Mouse (Mus musculus) embryonic facial prominence, embryonic 13.5 days (tissue): ENCODE data around the gene Rps11. TPM values are rescaled to one million over a fixed set of nuclear protein-coding genes. Genes with fewer than 3 reads are reported as not detected.

ENCODE experiments used
- ATAC-seq: fragments of 200-750 bp; cut with Nextera tagmentation; 2 replicates; pipeline ENCODE4 v1.8.0; 2017; ENCODE audit warnings: low read depth; ENCODE audit not compliant: insufficient number of reproducible peaks, insufficient read depth, low FRiP score, low TSS enrichment
- H3K27ac ChIP-seq: fragments of 300-500 bp; sonication (generic); 2 replicates; pipeline ENCODE4 v1.5.1; 2015; ENCODE audit warnings: moderate library complexity, mild to moderate bottlenecking, inconsistent platforms
- H3K27me3 ChIP-seq: fragments of 300-500 bp; sonication (generic); 2 replicates; pipeline ENCODE4 v1.6.1; 2015; ENCODE audit warnings: mild to moderate bottlenecking, inconsistent platforms
- H3K36me3 ChIP-seq: fragments of 300-500 bp; sonication (generic); 2 replicates; pipeline ENCODE4 v1.6.1; 2015; ENCODE audit warnings: mild to moderate bottlenecking, inconsistent platforms
- H3K4me1 ChIP-seq: fragments of 300-500 bp; sonication (generic); 2 replicates; pipeline ENCODE4 v1.6.1; 2015; ENCODE audit warnings: inconsistent platforms
- H3K4me2 ChIP-seq: fragments of 300-500 bp; sonication (generic); 2 replicates; pipeline ENCODE4 v1.6.1; 2015; ENCODE audit warnings: moderate library complexity, mild to moderate bottlenecking, inconsistent platforms
- H3K4me3 ChIP-seq: fragments of 300-500 bp; sonication (generic); 2 replicates; pipeline ENCODE4 v1.5.1; 2015; ENCODE audit warnings: mild to moderate bottlenecking, inconsistent platforms
- H3K9ac ChIP-seq: fragments of 300-500 bp; sonication (generic); 2 replicates; pipeline ENCODE4 v1.6.1; 2015; ENCODE audit warnings: mild to moderate bottlenecking, inconsistent platforms
- H3K9me3 ChIP-seq: fragments of 300-500 bp; sonication (generic); 2 replicates; pipeline ENCODE4 v1.6.1; 2016; ENCODE audit warnings: inconsistent platforms
- WGBS: fragments of 180-500 bp; shearing (Covaris S2); methylation state at CpG from one replicate; pipeline ENCODE4 v1.1.7; 2015; ENCODE audit warnings: mixed read lengths; 5-methylcytosine and 5-hydroxymethylcytosine counted together
- microRNA counts: library from miRNA; unstranded; fragments of <30 nt; microRNA quantifications from one replicate; lab custom pipeline; 2016
- microRNA-seq: library from miRNA; unstranded; fragments of <30 nt; microRNA quantifications from one replicate; pipeline ENCODE4, GENCODE M21; 2016
- polyA plus RNA-seq: library from polyadenylated mRNA; unstranded; fragments of >200 nt; fragmentation: Nextera tagmentation; extraction: Ambion mirVana; gene quantifications from 2 replicates; pipeline ENCODE4 v1.2.1, GENCODE M21; 2015

The Rps11 gene
- polyA plus RNA-seq, 1 experiment from 2014 or later: 1,760 TPM

DNA sequence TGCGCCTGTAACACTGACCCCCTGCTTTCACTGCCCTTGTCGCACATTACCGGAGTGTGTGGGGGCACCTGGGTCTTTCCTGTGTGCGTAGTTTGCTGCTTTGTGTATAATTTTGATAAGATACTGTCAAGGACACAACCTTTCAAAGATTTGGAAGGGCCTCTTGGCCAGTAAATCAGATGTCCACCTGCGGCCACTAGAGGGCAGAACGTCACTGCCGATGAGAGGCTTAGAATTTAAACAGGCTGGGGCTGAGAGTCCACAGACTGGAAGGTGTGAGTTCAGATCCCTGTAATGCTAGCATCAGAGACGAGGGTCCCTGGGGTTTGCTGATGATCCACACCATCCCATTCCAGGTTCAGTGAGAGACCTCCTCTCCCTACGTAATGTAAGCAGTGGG lies 45.7 kb downstream of the Rps11 start:
- H3K36me3 ChIP-seq: peaks cover 68% of the 10 kb centered on the region
- no peak for ATAC-seq
- 41% methylated on average over 9 of the region's 9 CpGs for WGBS

DNA sequence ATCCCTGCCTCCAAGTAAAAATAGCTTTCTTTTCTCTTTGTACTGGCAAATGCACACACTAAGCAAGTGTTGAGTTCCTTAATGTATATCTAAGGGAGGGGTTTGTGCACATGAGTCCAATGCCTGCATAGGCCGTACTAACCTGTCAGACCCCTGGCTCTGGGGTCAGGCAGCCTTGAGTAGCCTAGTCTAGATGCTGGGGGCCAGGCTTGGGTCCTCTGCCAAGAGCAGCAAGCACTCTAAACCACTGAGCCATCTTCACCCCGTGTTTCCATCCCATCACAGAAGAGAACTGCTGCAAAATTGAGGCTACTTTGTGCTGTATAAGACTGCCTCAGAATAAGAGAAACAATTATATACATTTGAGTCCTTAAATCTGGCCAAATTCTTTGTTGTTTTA lies 46.4 kb downstream of the Rps11 start:
- H3K9me3 ChIP-seq: no peaks in the 10 kb centered on the region
- H3K36me3 ChIP-seq: peaks cover 66% of the 10 kb centered on the region
- H3K27ac ChIP-seq: no peak overlapping the region
- H3K4me2 ChIP-seq: no peak overlapping the region
- H3K4me1 ChIP-seq: peaks cover 7% of the 10 kb centered on the region
- H3K9ac ChIP-seq: no peak overlapping the region
- no peak for ATAC-seq
- 91% methylated on average over 2 of the region's 2 CpGs for WGBS
- H3K4me3 ChIP-seq: no peak overlapping the region
- no peaks in the 10 kb centered on the region for H3K27me3 ChIP-seq

More for the DNA sequence above, 45.7 kb downstream of the Rps11 start:
- no peak overlapping the region for H3K9ac ChIP-seq
- no peak overlapping the region for H3K4me3 ChIP-seq
- H3K27ac ChIP-seq: no peak overlapping the region
- H3K4me2 ChIP-seq: no peak overlapping the region
- no peaks in the 10 kb centered on the region for H3K9me3 ChIP-seq
- peaks cover 14% of the 10 kb centered on the region for H3K4me1 ChIP-seq
- H3K27me3 ChIP-seq: no peaks in the 10 kb centered on the region

DNA sequence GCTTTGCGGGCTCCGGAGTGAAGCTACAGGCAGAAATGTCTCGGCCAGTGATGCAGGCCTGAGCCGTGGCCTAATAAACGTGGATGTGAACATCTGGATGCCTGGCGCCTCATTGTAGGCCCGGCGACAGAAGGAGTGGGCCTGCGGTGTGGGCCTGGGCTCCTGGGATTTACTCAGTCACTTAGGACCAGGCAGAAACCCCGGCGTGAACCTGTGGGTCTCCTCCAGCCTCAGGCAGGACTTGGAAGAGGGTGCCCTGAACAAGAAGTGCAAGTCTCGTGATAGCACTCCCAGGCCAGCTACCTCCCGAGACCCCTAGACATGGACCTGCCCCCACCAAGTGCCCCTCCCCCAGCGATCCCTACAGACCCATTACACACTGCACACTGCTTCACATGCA lies 46.9 kb downstream of the Rps11 start:
- Histone ChIP-seq H3K4me3 (no peak overlapping the region), H3K36me3 (peaks cover 61% of the 10 kb centered on the region), H3K4me2 (no peak overlapping the region), H3K27me3 (no peaks in the 10 kb centered on the region), H3K9me3 (no peaks in the 10 kb centered on the region), H3K9ac (no peak overlapping the region), H3K27ac (no peak overlapping the region), H3K4me1 (peaks cover 4% of the 10 kb centered on the region)
- no peak for ATAC-seq
- 88% methylated on average over 14 of the region's 14 CpGs for WGBS

DNA sequence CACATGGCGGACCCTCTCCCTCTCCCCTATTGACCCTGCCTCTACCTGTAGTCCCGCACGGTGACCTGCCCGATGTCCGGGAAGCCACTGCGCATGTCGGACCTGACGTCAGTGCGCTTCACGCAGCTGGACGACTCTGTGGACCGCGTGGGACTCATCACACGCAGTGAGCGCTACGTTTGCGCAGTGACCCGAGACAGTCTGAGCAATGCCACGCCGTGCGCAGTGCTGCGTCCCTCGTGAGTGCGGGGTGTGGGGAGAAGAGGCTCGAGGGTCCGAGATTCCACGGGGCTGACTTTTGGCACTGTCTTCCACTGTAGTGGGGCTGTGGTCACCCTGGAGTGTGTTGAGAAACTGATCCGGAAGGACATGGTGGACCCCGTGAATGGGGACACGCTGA lies 47.7 kb downstream of the Rps11 start:
- H3K36me3 ChIP-seq: peaks cover 56% of the 10 kb centered on the region
- WGBS: 88% methylated on average over 30 of the region's 30 CpGs

DNA sequence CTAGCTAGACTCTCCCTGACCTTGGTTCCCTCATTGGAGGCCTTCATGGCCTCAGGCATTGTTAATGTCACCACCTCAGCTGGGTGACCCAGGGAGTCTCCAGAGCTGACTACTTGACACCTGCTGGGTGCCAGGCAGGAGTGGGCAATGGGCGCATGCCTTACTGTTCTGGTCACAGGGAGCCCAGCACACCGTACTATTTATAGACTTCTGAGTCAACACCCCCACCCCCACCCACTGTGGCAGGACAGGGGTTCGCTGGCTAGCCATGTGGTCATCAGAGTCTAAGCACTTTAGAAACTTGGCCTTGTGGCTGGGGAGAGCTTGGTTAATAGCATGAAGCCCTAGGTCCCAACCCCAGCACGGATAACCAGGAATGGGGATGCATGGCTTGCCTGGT lies 48.8 kb downstream of the Rps11 start:
- WGBS: 87% methylated on average over 4 of the region's 4 CpGs
- Histone ChIP-seq H3K4me1 (peaks cover 4% of the 10 kb centered on the region), H3K9me3 (no peaks in the 10 kb centered on the region), H3K9ac (0 out of 2 replicates have a peak overlapping the region, but pooled peaks have one; percentile 11), H3K27me3 (no peaks in the 10 kb centered on the region), H3K4me2 (no peak overlapping the region), H3K27ac (no peak overlapping the region), H3K4me3 (no peak overlapping the region), H3K36me3 (peaks cover 49% of the 10 kb centered on the region)
- no peak for ATAC-seq

More for the DNA sequence above, 47.7 kb downstream of the Rps11 start:
- no peak overlapping the region for H3K27ac ChIP-seq
- peaks cover 4% of the 10 kb centered on the region for H3K4me1 ChIP-seq
- H3K9ac ChIP-seq: no peak overlapping the region
- H3K9me3 ChIP-seq: no peaks in the 10 kb centered on the region
- no peak for ATAC-seq
- H3K27me3 ChIP-seq: no peaks in the 10 kb centered on the region
- H3K4me2 ChIP-seq: no peak overlapping the region
- H3K4me3 ChIP-seq: no peak overlapping the region

DNA sequence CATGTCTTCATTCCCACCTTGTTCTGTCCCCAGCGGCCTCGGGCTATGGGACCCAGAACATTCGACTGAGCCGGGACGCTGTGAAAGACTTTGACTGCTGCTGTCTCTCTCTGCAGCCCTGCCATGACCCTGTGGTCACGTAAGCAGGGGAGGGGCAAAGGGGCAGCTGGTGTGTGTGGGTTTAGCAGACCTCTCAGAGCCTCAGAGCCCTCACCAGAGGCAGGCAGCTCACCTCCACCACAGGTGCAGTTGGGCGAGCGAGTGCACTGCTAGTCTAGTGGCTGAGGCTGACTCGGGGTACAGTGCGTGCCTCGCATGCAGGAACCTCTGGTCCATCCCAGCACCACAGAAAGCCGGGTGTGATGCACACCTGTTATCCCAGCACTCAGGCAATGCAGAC lies 50.3 kb downstream of the Rps11 start:
- WGBS: 85% methylated on average over 12 of the region's 12 CpGs
- H3K4me1 ChIP-seq: no peaks in the 10 kb centered on the region
- no peaks in the 10 kb centered on the region for H3K9me3 ChIP-seq
- H3K36me3 ChIP-seq: peaks cover 49% of the 10 kb centered on the region
- ATAC-seq: no peak
- no peak overlapping the region for H3K27ac ChIP-seq
- H3K4me3 ChIP-seq: no peak overlapping the region
- no peak overlapping the region for H3K4me2 ChIP-seq
- no peaks in the 10 kb centered on the region for H3K27me3 ChIP-seq
- peak overlapping the region; percentile 23; the same call in 1 of the 2 replicates for H3K9ac ChIP-seq

DNA sequence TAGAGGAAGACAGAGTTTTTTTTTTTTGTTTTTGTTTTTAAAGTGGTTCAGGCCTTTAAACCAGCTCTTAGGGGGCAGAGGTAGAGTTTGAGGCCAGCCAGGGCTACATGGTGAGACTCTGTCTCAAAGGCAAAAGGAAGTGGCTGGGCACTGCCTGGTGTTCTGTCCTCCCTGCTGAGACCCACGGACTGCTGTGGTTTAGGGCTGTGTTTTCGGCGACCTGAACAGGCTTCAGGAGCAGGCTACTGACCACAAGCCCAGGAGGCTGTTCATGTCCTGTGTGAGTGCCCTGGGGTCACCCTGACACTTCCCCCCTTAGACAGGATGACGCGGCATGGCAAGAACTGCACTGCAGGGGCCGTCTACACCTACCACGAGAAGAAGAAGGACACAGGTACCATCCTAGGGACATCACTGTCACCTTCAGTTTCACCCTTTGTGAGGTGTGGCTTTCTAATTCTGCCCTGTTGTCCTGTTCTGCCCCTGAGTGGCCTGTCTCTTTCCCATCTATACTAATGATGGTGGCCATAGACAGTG lies 51.0 kb downstream of the Rps11 start:
- ATAC-seq: no peak
- H3K4me1 ChIP-seq: no peaks in the 10 kb centered on the region
- no peak overlapping the region for H3K4me2 ChIP-seq
- no peaks in the 10 kb centered on the region for H3K9me3 ChIP-seq
- H3K9ac ChIP-seq: no peak overlapping the region
- H3K27me3 ChIP-seq: no peaks in the 10 kb centered on the region
- peaks cover 49% of the 10 kb centered on the region for H3K36me3 ChIP-seq
- 77% methylated on average over 7 of the region's 7 CpGs for WGBS
- no peak overlapping the region for H3K27ac ChIP-seq
- H3K4me3 ChIP-seq: no peak overlapping the region

MicroRNAs within 50 kb of the gene (microRNA counts, 519-probe panel; counts per million panel counts)
- 2,740 counts per million, percentile 66 among the panel's probes with 10 or more counts for microRNA mmu-miR-150 (lab: Ali Mortazavi, UCI)

Small RNAs within 50 kb of the gene (microRNA-seq; reads per million reads assigned to microRNA genes)
- gene Mir150: 12.4 reads per million, percentile 30 among the genes with 10 or more reads in this experiment
- 12.2 reads per million, percentile 30 among the genes with 10 or more reads in this experiment for gene Mir5121
- not detected for gene Mir7055

Other genes with a start within 250 kb of the Rps11 start
- gene Med25, start 231.7 kb downstream of the Rps11 start, polyA plus RNA-seq: 107 and 111 TPM in 2 replicates
- gene Fuz, start 228.4 kb downstream of the Rps11 start, polyA plus RNA-seq: 26.1 and 29.7 TPM in 2 replicates
- gene Ap2a1, start 194.9 kb downstream of the Rps11 start, polyA plus RNA-seq: 72.3 and 77.5 TPM in 2 replicates
- 0.25 and 0.26 TPM in 2 replicates for gene Tsks, start 181.2 kb downstream of the Rps11 start, polyA plus RNA-seq
- gene Cpt1c, start 149.6 kb downstream of the Rps11 start, polyA plus RNA-seq: 32.0 and 39.1 TPM in 2 replicates
- 534 and 684 TPM in 2 replicates for gene Prmt1, start 137.9 kb downstream of the Rps11 start, polyA plus RNA-seq
- 92.0 and 99.7 TPM in 2 replicates for gene Irf3, start 126.8 kb downstream of the Rps11 start, polyA plus RNA-seq
- 73.6 and 83.2 TPM in 2 replicates for gene Bcl2l12, start 125.7 kb downstream of the Rps11 start, polyA plus RNA-seq
- gene Scaf1, start 108.1 kb downstream of the Rps11 start, polyA plus RNA-seq: 38.6 and 40.2 TPM in 2 replicates
- 19.7 and 23.3 TPM in 2 replicates for gene Rras, start 106.5 kb downstream of the Rps11 start, polyA plus RNA-seq
- 15.2 and 15.7 TPM in 2 replicates for gene Prr12, start 71.6 kb downstream of the Rps11 start, polyA plus RNA-seq
- 64.7 and 66.6 TPM in 2 replicates for gene Nosip, start 62.0 kb downstream of the Rps11 start, polyA plus RNA-seq
- 23.0 and 26.0 TPM in 2 replicates for gene Prrg2, start 61.8 kb downstream of the Rps11 start, polyA plus RNA-seq
- 375 and 376 TPM in 2 replicates for gene Rcn3, start 32.2 kb downstream of the Rps11 start, polyA plus RNA-seq
- 61.6 and 65.1 TPM in 2 replicates for gene Fcgrt, start 20.6 kb downstream of the Rps11 start, polyA plus RNA-seq
- 1,453 and 1,588 TPM in 2 replicates for gene Rpl13a, start 4.3 kb upstream of the Rps11 start, polyA plus RNA-seq
- gene Gm45713, start 11.8 kb upstream of the Rps11 start, polyA plus RNA-seq: 0.20 TPM in 1 of 2 replicates, not detected in the other
- 1.3 and 1.7 TPM in 2 replicates for gene Flt3l, start 12.0 kb upstream of the Rps11 start, polyA plus RNA-seq
- gene Pih1d1, start 29.9 kb upstream of the Rps11 start, polyA plus RNA-seq: 78.5 and 97.7 TPM in 2 replicates
- gene Aldh16a1, start 30.1 kb upstream of the Rps11 start, polyA plus RNA-seq: 43.6 and 52.0 TPM in 2 replicates
- gene Slc17a7, start 39.5 kb upstream of the Rps11 start, polyA plus RNA-seq: 0.18 and 0.22 TPM in 2 replicates
- 1.8 and 2.6 TPM in 2 replicates for gene Gfy, start 55.1 kb upstream of the Rps11 start, polyA plus RNA-seq
- not detected in 2 replicates for gene Pth2, start 56.6 kb upstream of the Rps11 start, polyA plus RNA-seq
- gene Ccdc155, start 80.5 kb upstream of the Rps11 start, polyA plus RNA-seq: 0.53 and 1.2 TPM in 2 replicates
- 2.3 and 3.0 TPM in 2 replicates for gene Dkkl1, start 87.7 kb upstream of the Rps11 start, polyA plus RNA-seq
- 221 and 233 TPM in 2 replicates for gene Tead2, start 91.3 kb upstream of the Rps11 start, polyA plus RNA-seq
- gene Cd37, start 114.7 kb upstream of the Rps11 start, polyA plus RNA-seq: 1.6 and 2.8 TPM in 2 replicates
- 0.17 and 0.29 TPM in 2 replicates for gene Slc6a16, start 116.6 kb upstream of the Rps11 start, polyA plus RNA-seq
- gene Slc6a21, start 153.1 kb upstream of the Rps11 start, polyA plus RNA-seq: not detected in 2 replicates
- 17.8 and 23.8 TPM in 2 replicates for gene Trpm4, start 209.3 kb upstream of the Rps11 start, polyA plus RNA-seq
- 2.2 and 2.9 TPM in 2 replicates for gene Hrc, start 210.9 kb upstream of the Rps11 start, polyA plus RNA-seq
- 6.6 and 8.2 TPM in 2 replicates for gene Ppfia3, start 242.6 kb upstream of the Rps11 start, polyA plus RNA-seq
- gene Lin7b, start 246.1 kb upstream of the Rps11 start, polyA plus RNA-seq: 1.6 and 2.7 TPM in 2 replicates